Mouse (Mus musculus) kidney, embryonic 16.5 days (tissue): ENCODE measurements around the gene Mup4. TPM values are rescaled to one million over a fixed set of nuclear protein-coding genes. Genes with fewer than 3 reads are reported as not detected.
"Not testable (repeated sequence)": the region's sequence is repeated elsewhere in the genome, so short reads cannot be mapped to it uniquely, and the experiment has no call there.

Experiments
- ATAC-seq: fragments of 200-750 bp; cut with Nextera tagmentation; 2 replicates; pipeline ENCODE4 v1.8.0; 2017; ENCODE audit warnings: moderate TSS enrichment; ENCODE audit not compliant: low FRiP score, low TSS enrichment
- H3K27ac ChIP-seq: fragments of 300-500 bp; sonication (generic); 2 replicates; pipeline ENCODE4 v1.5.1; 2014; ENCODE audit warnings: low read length
- H3K27me3 ChIP-seq: fragments of 300-500 bp; sonication (generic); 2 replicates; pipeline ENCODE4 v1.6.1; 2014; ENCODE audit warnings: low read length, control low read depth, mixed read lengths; ENCODE audit not compliant: insufficient read depth
- H3K36me3 ChIP-seq: fragments of 300-500 bp; sonication (generic); 2 replicates; pipeline ENCODE4 v1.6.1; 2014; ENCODE audit warnings: low read length, control low read depth, mixed read lengths; ENCODE audit not compliant: insufficient read depth
- H3K4me1 ChIP-seq: fragments of 300-500 bp; sonication (generic); 2 replicates; pipeline ENCODE4 v1.6.1; 2014; ENCODE audit warnings: low read length, control low read depth, mixed read lengths; ENCODE audit not compliant: insufficient read depth
- H3K4me2 ChIP-seq: fragments of 300-500 bp; sonication (generic); replicated peaks from 2 replicates; pipeline ENCODE4 v1.6.1; 2014; ENCODE audit warnings: low read depth, low read length
- H3K4me3 ChIP-seq: fragments of 300-500 bp; sonication (generic); 2 replicates; pipeline ENCODE4 v1.5.1; 2014; ENCODE audit warnings: mild to moderate bottlenecking, low read length
- H3K9ac ChIP-seq: fragments of 300-500 bp; sonication (generic); replicated peaks from 2 replicates; pipeline ENCODE4 v1.6.1; 2014; ENCODE audit warnings: low read length
- H3K9me3 ChIP-seq: fragments of 300-500 bp; sonication (generic); 2 replicates; pipeline ENCODE4 v1.6.1; 2016; ENCODE audit warnings: low read length, control low read depth
- WGBS: fragments of 180-500 bp; shearing (Covaris S2); extraction: QIAGEN DNeasy Blood & Tissue Kit; methylation state at CpG from one replicate; pipeline ENCODE4 v1.1.7; 2014; 5-methylcytosine and 5-hydroxymethylcytosine counted together
- polyA plus RNA-seq: library from polyadenylated mRNA; unstranded; fragments of >200 nt; fragmentation: Nextera tagmentation; extraction: Ambion mirVana; gene quantifications from 2 replicates; pipeline ENCODE4 v1.2.1, GENCODE M21; 2015

Mup4 gene
- polyA plus RNA-seq = not detected in 2 replicates

DNA sequence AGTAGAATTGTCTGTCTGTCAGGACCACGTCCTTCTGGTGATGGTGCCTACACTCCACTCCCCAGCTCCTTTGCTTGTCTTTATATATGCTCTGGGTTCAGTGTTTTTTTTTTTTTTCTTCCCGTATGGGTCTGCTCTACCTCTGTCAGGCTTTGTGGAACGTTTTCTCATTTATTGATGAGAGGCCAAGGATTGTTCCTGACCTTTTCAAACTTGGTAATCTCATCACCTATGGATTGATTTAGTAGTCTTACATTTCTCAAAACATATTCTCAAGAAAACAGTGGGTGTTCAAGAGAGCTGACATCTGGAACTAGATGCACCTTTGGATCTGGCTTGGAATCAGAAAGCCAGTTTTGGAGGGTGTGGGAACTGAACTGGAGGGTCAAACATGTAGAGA, at the start of gene Mup4:
Gene Mup4 (minus strand): TSS at position 101 of the 400 bp plus-strand sequence.
- Histone ChIP-seq H3K36me3 (no peaks in the 10 kb centered on the region), H3K9ac (no peak within 1 kb of the TSS), H3K4me2 (no peak within 1 kb of the TSS), H3K4me1 (no peaks in the 10 kb centered on the region), H3K9me3 (no peaks in the 10 kb centered on the region), H3K4me3 (no peak within 1 kb of the TSS), H3K27me3 (no peaks in the 10 kb centered on the region), H3K27ac (no peak within 1 kb of the TSS)
- WGBS = 73% methylated on average over 3 of the region's 3 CpGs
- ATAC-seq = no peak

DNA sequence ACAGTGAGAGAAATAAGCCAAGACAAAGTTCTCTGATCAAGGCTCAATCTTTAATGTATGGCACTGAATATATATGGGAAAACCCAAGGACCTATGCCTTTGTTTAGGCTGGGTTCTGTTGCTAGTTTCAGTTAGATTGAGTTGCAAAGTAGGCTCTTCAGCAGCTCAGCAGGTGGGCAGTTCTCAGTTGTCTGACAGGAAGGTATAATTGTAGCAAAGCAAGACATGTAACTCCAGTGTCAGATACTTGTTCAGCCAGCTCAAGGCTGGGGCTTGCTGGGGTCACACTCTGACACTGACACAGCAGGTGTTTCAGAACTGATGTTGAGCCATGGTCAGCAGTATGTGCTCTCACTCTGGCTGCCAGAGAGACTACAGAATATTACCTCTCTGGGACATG, 37.4 kb upstream of the Mup4 start:
- H3K9me3 ChIP-seq, H3K9ac ChIP-seq, H3K4me2 ChIP-seq, ATAC-seq, H3K4me1 ChIP-seq, H3K27me3 ChIP-seq, H3K36me3 ChIP-seq, H3K27ac ChIP-seq, H3K4me3 ChIP-seq: not testable (repeated sequence)

DNA sequence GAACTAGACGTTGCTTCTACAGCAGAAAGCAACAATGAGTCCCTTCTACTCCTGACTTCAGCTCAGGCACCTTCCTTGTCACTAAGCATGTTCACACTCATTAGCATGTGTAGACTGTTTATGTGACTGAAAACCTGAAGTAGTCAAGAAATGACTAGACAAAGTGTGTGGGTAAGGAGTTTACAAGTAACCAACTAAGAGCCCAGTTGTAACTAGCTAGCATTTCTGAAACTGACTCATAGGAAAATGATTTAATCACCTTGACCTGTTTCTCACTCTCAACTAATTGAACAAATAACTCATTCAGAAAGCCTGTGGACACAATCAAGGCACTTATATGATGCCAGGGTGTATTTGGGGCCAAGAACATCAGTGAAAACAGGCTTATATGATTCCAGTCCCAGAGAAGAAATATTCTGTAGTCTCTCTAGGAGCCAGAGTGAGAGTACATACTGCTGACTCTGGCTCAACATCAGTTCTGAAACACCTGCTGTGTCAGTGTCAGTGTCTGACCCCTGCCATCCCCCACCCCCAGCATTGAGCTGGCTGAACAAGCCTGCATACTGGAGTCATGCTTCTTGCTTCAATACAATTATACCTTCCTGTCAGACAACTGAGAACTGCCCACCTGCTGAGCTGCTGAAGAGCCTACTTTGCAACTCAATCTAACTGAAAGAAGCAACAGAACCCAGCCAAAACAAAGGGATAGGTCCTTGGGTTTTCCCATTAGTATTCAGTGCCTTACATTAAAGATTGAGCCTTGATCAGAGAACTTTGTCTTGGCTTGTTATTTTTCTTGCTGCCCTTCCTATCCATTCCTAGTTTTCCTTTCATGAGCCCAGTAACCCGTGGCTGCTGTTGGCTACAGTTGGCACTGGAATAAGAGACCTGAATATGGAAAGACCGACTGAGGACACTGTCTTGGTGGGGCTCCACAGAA, 3.2 kb upstream of the Mup4 start, which contains the start of gene Mup6:
Gene Mup6 (plus strand): TSS at position 890 of the 940 bp plus-strand sequence.
- H3K4me3 ChIP-seq = no peak within 1 kb of the TSS
- no peak within 1 kb of the TSS for H3K27ac ChIP-seq
- no peaks in the 10 kb centered on the region for H3K27me3 ChIP-seq
- no peak within 1 kb of the TSS for H3K9ac ChIP-seq
- H3K4me1 ChIP-seq = no peaks in the 10 kb centered on the region
- H3K4me2 ChIP-seq = no peak within 1 kb of the TSS
- WGBS = 43% methylated on average over 3 of the region's 3 CpGs
- H3K36me3 ChIP-seq = no peaks in the 10 kb centered on the region
- no peaks in the 10 kb centered on the region for H3K9me3 ChIP-seq
- ATAC-seq = no peak

DNA sequence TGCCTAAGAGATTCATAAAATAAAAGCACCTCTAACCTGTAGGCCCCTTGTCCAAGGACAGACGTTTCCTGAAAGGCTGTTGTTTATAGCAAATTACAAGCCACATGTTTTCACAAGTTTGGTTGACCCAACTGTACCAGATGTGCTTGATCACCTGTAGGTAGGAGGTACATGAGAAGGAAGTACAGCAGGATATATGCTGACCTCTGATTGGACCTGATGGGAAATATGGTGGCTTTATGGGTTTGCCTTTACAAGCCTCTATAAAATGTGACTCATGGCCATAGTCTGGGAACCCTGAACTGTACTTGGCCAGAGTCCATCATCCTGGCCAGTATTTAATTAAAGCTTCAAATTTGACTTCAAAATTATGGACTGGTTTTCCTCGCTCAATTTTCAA, 23.0 kb downstream of the Mup4 start:
- WGBS = 46% methylated on average over 2 of the region's 2 CpGs
- no peaks in the 10 kb centered on the region for H3K4me1 ChIP-seq
- H3K27ac ChIP-seq = no peak overlapping the region
- ATAC-seq = 0 out of 2 replicates have a peak, but pooled peaks have one; percentile 42
- no peaks in the 10 kb centered on the region for H3K27me3 ChIP-seq
- no peaks in the 10 kb centered on the region for H3K9me3 ChIP-seq
- H3K4me3 ChIP-seq = no peak overlapping the region
- H3K9ac ChIP-seq = no peak overlapping the region
- no peaks in the 10 kb centered on the region for H3K36me3 ChIP-seq
- H3K4me2 ChIP-seq = no peak overlapping the region

DNA sequence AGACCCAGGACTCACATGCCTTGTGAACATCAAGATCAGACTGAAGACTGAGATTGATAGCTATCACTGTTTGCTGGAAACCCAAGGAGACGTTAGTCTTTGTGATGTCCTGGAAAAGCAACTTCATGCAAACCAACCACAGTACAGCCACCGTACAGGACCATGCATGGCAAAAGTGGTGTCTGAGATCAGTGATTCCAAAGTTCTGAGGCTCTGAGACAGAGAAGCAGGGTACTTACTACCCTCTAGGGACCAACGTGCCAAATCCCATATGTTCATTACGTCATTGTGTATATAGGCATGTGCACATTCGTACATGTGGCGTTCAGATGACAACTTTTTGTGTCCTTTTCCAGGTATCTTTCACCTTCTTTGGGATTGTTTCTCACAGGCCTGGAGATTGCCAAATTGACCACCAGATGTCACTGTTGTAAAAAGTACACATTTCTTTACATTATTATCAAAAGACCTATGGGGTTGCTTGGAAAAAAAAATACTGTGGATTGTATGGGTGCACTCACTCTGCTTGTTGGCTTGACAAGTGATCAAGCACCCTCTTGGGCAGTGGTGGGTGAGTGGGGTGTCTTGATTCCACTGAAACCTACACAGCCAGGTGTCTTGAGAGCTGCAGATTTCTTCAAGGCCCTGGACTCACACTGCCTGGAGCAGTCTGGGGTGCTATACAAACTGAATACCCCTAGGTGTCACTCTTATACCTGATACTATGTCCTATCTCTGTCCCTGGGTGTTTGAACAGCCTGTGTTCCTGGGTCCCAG, 27.8 kb downstream of the Mup4 start:
- H3K27ac ChIP-seq = no peak overlapping the region

DNA sequence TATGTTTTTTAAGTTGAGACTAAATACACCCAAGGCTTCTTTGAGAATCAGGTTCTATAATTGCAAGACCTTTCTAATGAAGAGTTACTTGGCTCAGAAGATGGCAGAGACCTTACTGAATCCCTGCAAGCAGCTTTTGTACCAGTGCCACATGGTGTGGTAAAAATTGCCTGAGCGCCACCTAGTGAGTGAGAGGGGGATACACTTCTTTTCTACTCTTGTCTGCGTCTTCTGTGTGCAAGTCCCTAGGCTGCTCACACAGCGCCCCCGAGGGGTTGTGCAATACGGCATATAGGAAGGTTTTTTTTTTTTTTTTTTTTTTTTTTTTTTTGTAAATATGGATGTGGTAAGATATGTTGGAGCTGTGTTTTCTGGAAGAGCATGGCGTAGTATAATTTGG, 32.2 kb downstream of the Mup4 start:
- Histone ChIP-seq H3K36me3 (no peaks in the 10 kb centered on the region), H3K9ac (no peak overlapping the region), H3K27ac (no peak overlapping the region), H3K27me3 (no peaks in the 10 kb centered on the region), H3K9me3 (no peaks in the 10 kb centered on the region), H3K4me3 (no peak overlapping the region), H3K4me2 (no peak overlapping the region), H3K4me1 (no peaks in the 10 kb centered on the region)
- 24% methylated on average over 6 of the region's 6 CpGs for WGBS
- peak; percentile 62; the same call in 1 of the 2 replicates for ATAC-seq

More for the DNA sequence above, 27.8 kb downstream of the Mup4 start:
- ATAC-seq = peak; percentile 88
- no peaks in the 10 kb centered on the region for H3K27me3 ChIP-seq
- no peak overlapping the region for H3K4me2 ChIP-seq
- H3K4me3 ChIP-seq = no peak overlapping the region
- H3K36me3 ChIP-seq = no peaks in the 10 kb centered on the region
- 55% methylated on average over 6 of the region's 6 CpGs for WGBS
- no peaks in the 10 kb centered on the region for H3K4me1 ChIP-seq
- H3K9me3 ChIP-seq = no peaks in the 10 kb centered on the region
- no peak overlapping the region for H3K9ac ChIP-seq

DNA sequence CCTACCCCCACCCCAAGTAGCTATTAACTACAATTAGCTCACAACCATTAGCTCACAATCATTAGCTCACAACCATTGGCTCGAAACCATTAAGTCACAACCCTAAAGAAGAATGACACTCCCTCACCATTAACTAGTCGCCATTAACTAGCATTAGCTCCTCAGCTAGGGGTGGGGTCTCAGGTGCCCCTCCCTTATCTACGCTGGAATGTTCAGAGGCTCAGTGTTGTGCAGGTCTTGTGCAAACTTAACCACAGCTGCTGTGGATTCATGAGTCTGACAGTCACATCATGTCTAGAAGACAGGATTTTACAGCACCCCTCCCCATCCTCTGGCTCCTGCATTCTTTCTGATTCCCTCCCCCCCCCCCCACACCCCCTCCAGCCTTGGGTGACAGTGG, 32.8 kb downstream of the Mup4 start:
- Histone ChIP-seq H3K9me3 (no peaks in the 10 kb centered on the region), H3K4me2 (no peak overlapping the region), H3K9ac (no peak overlapping the region), H3K4me3 (no peak overlapping the region), H3K36me3 (no peaks in the 10 kb centered on the region), H3K27ac (no peak overlapping the region), H3K27me3 (no peaks in the 10 kb centered on the region), H3K4me1 (no peaks in the 10 kb centered on the region)
- 77% methylated on average over 3 of the region's 3 CpGs for WGBS
- ATAC-seq = no peak

DNA sequence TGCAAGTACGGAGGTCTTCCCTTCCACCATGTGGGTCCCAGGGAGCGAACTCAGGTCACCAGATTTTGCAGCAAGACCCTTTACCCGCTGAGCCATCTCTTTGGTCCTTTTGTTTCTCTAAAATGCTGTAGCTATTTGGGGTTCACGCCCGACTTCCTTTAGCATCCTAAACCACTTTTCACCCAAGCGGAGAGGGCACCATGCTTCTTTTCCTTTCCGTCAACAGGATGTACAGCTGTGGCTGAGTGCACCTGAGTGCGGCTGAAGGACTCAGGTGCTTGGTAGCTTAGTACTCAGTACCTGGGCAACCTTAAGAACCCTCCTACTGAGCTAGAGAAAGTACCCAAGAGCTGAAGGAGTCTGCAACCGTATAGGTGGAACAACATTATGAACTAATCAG, 35.4 kb downstream of the Mup4 start:
- H3K27ac ChIP-seq = no peak overlapping the region
- H3K4me1 ChIP-seq = no peaks in the 10 kb centered on the region
- H3K36me3 ChIP-seq = no peaks in the 10 kb centered on the region
- WGBS = 85% methylated on average over 9 of the region's 9 CpGs
- no peaks in the 10 kb centered on the region for H3K9me3 ChIP-seq
- no peak overlapping the region for H3K4me3 ChIP-seq
- H3K9ac ChIP-seq = no peak overlapping the region
- H3K27me3 ChIP-seq = no peaks in the 10 kb centered on the region
- no peak for ATAC-seq
- no peak overlapping the region for H3K4me2 ChIP-seq

DNA sequence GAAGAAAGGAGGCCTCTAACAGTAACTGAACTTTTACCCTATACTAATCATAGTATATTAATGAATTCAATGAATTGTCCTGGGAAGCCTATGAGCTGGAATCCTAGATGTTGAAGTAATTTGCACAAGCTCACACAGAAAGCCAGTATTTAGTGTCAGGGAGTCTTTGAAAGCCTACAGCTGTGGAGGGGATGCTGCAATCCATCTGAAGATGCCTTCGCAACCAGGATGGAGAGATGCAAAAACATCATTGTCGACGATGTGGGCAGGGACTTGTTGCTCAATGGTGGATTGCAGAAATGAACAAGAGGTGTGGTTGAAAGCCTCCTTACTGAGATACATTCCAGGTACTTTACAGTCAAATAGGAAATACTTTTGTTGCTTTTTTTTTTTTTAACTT, 42.5 kb downstream of the Mup4 start:
- Histone ChIP-seq H3K9ac (no peak overlapping the region), H3K27me3 (peaks cover 10% of the 10 kb centered on the region; the same call in 1 of the 2 replicates), H3K4me1 (no peaks in the 10 kb centered on the region), H3K4me2 (no peak overlapping the region), H3K36me3 (no peaks in the 10 kb centered on the region), H3K9me3 (no peaks in the 10 kb centered on the region), H3K4me3 (no peak overlapping the region), H3K27ac (no peak overlapping the region)
- ATAC-seq = no peak
- 90% methylated on average over 3 of the region's 3 CpGs for WGBS
